Mouse (Mus musculus): ENCODE results near the gene Aldob. TPM values are rescaled to one million over a fixed set of nuclear protein-coding genes. Genes with fewer than 3 reads are reported as not detected.
"Not testable (repeated sequence)": the region's sequence is repeated elsewhere in the genome, so short reads cannot be mapped to it uniquely, and the experiment has no call there.

Aldob gene
- total RNA-seq, 2 experiments from 2014 or later, result not detected

GRCm38 (mm10) chr4:49539665-49540064 lies 9.7 kb downstream of the Aldob start:
- no peak for ATAC-seq (replicated peaks; ENCODE audit: low FRiP score, low TSS enrichment, poor library complexity, severe bottlenecking)

GRCm38 (mm10) chr4:49536671-49537070 lies 12.7 kb downstream of the Aldob start:
- ATAC-seq (replicated peaks; ENCODE audit: low FRiP score, low TSS enrichment, poor library complexity, severe bottlenecking), result no peak

DNA sequence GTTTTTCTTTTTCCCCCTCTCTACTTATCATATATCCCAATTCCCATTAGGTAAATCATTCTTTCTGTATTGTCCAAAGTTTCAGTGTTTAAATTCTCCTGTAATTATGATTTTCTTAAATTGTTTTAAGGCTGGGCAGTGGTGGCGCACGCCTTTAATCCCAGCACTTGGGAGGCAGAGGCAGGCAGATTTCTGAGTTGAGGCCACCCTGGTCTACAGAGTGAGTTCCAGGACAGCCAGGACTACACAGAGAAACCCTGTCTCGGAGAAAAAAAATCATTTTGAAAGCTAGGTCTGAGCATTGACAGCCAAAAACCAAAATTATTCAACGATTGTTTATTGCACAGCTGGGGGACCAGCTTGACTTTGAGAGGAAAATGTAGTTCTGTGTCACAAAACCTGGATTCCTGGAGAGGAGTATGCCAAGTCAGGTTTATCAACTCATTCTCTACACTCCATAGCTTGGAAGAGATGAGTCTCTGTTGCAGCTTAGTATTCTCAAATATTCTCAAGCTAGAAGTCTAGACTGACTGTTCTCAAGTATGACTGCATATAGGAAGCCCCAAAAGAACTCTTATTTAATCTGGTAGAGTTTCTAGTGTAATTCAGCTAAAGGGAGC lies 13.6 kb downstream of the Aldob start:
- ATAC-seq (replicated peaks; ENCODE audit: low FRiP score, low TSS enrichment, poor library complexity, severe bottlenecking), result no peak

- ATAC-seq (replicated peaks; ENCODE audit: low FRiP score, low TSS enrichment, poor library complexity, severe bottlenecking), result no peak
Observed at GRCm38 (mm10) chr4:49535036-49535435, 14.3 kb downstream of the Aldob start.

DNA sequence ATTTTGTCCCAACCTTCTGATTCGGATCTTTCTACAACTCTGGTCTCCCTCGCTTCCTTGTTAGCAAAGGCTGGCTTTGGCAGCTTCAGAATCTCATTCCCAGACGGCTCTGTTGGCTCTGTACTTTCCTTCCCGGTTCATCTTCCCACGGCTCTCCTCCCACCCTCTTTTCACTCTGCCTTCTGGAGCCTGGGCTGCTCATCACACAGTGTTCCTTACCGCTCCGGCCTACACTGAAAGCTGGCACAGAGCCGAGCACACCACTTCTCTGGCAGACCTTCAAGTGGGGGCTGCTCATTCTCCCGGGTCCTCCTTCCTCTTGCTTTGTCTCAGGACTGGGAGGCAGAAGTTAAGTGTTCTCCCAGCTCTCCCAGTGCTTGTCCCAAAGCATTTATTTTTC lies 26.8 kb downstream of the Aldob start:
- ATAC-seq (replicated peaks; ENCODE audit: low FRiP score, low TSS enrichment, poor library complexity, severe bottlenecking), result no peak

- ATAC-seq (replicated peaks; ENCODE audit: low FRiP score, low TSS enrichment, poor library complexity, severe bottlenecking), result peak; percentile 53
Observed at GRCm38 (mm10) chr4:49521346-49521745, 28.0 kb downstream of the Aldob start.

DNA sequence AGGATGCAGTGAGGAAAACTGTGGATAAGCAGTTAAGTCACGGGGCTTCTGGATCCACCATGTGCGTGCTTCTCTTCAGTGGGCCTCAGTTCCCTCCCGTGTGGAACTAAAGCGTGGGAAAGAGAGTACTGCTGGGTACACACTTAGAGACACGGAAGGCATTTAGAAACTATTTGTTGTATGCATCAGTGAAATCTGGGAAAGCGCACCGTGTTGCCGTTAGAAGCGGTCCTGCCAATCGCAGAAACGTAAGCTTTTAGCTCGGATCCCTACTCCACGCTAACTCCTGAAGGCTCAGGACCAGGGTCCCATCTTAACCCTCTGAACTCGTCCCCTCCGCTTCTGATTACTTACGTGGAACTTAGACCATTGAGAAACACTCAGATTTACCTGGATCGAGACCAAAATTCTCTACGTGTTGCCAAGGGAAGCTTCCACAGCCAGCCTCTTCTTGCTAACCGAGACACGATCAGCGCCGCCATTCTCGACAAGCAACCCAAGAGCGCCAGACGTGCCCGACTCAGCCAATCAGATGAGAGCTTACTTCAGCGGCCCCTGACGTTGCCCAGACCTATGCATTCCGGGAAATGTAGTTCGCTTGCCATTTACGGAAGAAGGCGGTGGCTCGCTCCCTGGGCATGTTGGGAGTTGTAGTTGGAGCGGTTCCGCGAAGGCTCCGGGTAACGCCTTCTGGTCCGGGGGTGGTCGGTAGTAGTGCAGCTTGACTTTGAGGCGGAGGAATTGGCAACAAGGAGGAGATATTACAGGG lies 28.6 kb downstream of the Aldob start, which contains the start of the genes Mrpl50 and Zfp189:
Mrpl50 (minus strand) TSS at position 522 of the 769 bp plus-strand sequence.
Zfp189 (plus strand) TSS at position 605 of the 769 bp plus-strand sequence.
- ATAC-seq (replicated peaks; ENCODE audit: low FRiP score, low TSS enrichment, poor library complexity, severe bottlenecking), result peak; percentile 98

DNA sequence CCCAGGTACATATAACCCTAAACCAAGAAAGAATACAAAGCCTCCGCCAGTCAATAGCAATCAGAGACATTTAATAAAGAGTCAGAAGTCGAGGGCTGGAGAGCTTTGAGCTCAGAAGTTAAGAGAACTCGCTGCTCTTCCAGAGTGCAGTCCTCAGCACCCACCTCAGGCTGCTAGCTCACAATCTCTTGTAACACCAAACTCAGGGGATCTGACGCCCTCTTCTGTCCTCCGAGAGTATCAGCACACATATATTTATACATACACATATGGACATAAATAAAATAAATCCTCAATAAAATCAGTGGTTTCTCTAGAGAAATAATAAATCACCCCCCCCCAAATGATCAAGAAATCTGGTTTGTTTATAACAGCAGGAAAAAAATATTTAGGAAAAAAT lies 29.9 kb downstream of the Aldob start:
- ATAC-seq (replicated peaks; ENCODE audit: low FRiP score, low TSS enrichment, poor library complexity, severe bottlenecking), result peak; percentile 43

- no peak for ATAC-seq (replicated peaks; ENCODE audit: low FRiP score, low TSS enrichment, poor library complexity, severe bottlenecking)
Observed at GRCm38 (mm10) chr4:49514441-49514840, 34.9 kb downstream of the Aldob start.

- no peak for ATAC-seq (replicated peaks; ENCODE audit: low FRiP score, low TSS enrichment, poor library complexity, severe bottlenecking)
Observed at GRCm38 (mm10) chr4:49512636-49513035, 36.7 kb downstream of the Aldob start.

GRCm38 (mm10) chr4:49510236-49510835 lies 39.0 kb downstream of the Aldob start:
- not testable (repeated sequence) for ATAC-seq (replicated peaks; ENCODE audit: low FRiP score, low TSS enrichment, poor library complexity, severe bottlenecking)

GRCm38 (mm10) chr4:49509183-49509582 lies 40.2 kb downstream of the Aldob start:
- ATAC-seq (replicated peaks; ENCODE audit: low FRiP score, low TSS enrichment, poor library complexity, severe bottlenecking), result no peak

DNA sequence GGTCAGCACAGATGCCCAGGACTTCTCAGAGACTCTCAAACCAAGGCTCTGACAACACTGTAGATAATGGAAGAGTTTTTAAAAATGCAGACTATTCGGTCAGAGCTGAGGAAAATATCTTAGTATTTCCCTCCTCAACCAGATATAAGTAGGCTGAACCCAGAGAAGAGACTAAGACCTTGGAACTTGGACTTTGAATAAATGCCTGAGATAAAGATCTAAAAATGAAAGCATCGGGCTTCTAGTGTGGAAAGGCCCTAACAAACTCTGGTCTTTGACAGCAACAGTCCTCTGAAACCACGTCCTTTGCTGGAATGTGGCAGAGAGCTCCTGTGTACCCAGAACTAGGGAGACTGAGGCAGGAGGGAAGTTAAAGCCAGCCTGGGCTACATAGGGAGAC lies 43.0 kb downstream of the Aldob start, which contains the start of gene Baat:
Baat (minus strand) TSS at position 172 of the 400 bp plus-strand sequence.
- no peak for ATAC-seq (replicated peaks; ENCODE audit: low FRiP score, low TSS enrichment, poor library complexity, severe bottlenecking)

- no peak for ATAC-seq (replicated peaks; ENCODE audit: low FRiP score, low TSS enrichment, poor library complexity, severe bottlenecking)
Observed at GRCm38 (mm10) chr4:49503563-49503962, 45.8 kb downstream of the Aldob start.

Other genes starting within 250 kb of the Aldob start
- 1.7 TPM in 1 of 2 replicates, not detected in the other for gene Acnat2, start 141.4 kb downstream of the Aldob start, total RNA-seq (2014; fragmentation: Nextera tagmentation)
- not detected in 2 replicates for gene Acnat2, start 141.4 kb downstream of the Aldob start, total RNA-seq (2017)
- 0.72 TPM in 1 of 2 replicates, not detected in the other for gene Acnat1, start 75.6 kb downstream of the Aldob start, total RNA-seq (2014; fragmentation: Nextera tagmentation)
- gene Acnat1, start 75.6 kb downstream of the Aldob start, total RNA-seq (2017), result not detected in 2 replicates
- 0.40 TPM in 1 of 2 replicates, not detected in the other for gene Baat, start 43.0 kb downstream of the Aldob start, total RNA-seq (2014; fragmentation: Nextera tagmentation)
- not detected in 2 replicates for gene Baat, start 43.0 kb downstream of the Aldob start, total RNA-seq (2017)
- gene Mrpl50, start 28.5 kb downstream of the Aldob start, total RNA-seq (2014; fragmentation: Nextera tagmentation), result 61.2 and 68.9 TPM in 2 replicates
- 52.4 and 72.4 TPM in 2 replicates for gene Mrpl50, start 28.5 kb downstream of the Aldob start, total RNA-seq (2017)
- gene Zfp189, start 28.4 kb downstream of the Aldob start, total RNA-seq (2014; fragmentation: Nextera tagmentation), result 10.4 and 10.8 TPM in 2 replicates
- gene Zfp189, start 28.4 kb downstream of the Aldob start, total RNA-seq (2017), result 7.3 and 11.8 TPM in 2 replicates
- 1.7 and 2.1 TPM in 2 replicates for gene Tmem246, start 48.3 kb upstream of the Aldob start, total RNA-seq (2014; fragmentation: Nextera tagmentation)
- 3.0 and 3.3 TPM in 2 replicates for gene Tmem246, start 48.3 kb upstream of the Aldob start, total RNA-seq (2017)
- gene Rnf20, start 82.5 kb upstream of the Aldob start, total RNA-seq (2014; fragmentation: Nextera tagmentation), result 62.2 and 66.1 TPM in 2 replicates
- 153 and 170 TPM in 2 replicates for gene Rnf20, start 82.5 kb upstream of the Aldob start, total RNA-seq (2017)
- not detected in 2 replicates for gene Ppp3r2, start 132.5 kb upstream of the Aldob start, total RNA-seq (2014; fragmentation: Nextera tagmentation)
- not detected in 2 replicates for gene Ppp3r2, start 132.5 kb upstream of the Aldob start, total RNA-seq (2017)